In genomic region chr8:108759511-108760330, GRCm38 (mm10) we compare ENCODE assay signal across 8 mouse cellular contexts.
DNase-seq lines count a peak whose midpoint lies in the region; ATAC-seq lines count a peak whose summit lies in the region.

No protein-coding gene starts in this region.

- WGBS in heart, embryonic 12.5 days, result 67% methylated on average over 15 of the region's 15 CpGs
- 44% methylated on average over 15 of the region's 15 CpGs for WGBS in embryonic facial prominence, embryonic 15.5 days
- WGBS in midbrain, embryonic 11.5 days, result 63% methylated on average over 15 of the region's 15 CpGs
- WGBS in stomach, embryonic 14.5 days, result 57% methylated on average over 15 of the region's 15 CpGs

- no peak overlapping the region for H3K4me3 ChIP-seq in heart, embryonic 12.5 days
- H3K4me3 ChIP-seq in embryonic facial prominence, embryonic 15.5 days (replicated peaks), result no peak overlapping the region
- H3K4me3 ChIP-seq in midbrain, embryonic 11.5 days (ENCODE audit: low read depth, low read length), result no peak overlapping the region
- H3K4me3 ChIP-seq in stomach, embryonic 14.5 days (ENCODE audit: low read depth, low read length), result no peak overlapping the region

- no peaks in the 10 kb centered on the region for H3K27me3 ChIP-seq in heart, embryonic 12.5 days (replicated peaks)
- no peaks in the 10 kb centered on the region for H3K27me3 ChIP-seq in embryonic facial prominence, embryonic 15.5 days
- no peaks in the 10 kb centered on the region for H3K27me3 ChIP-seq in midbrain, embryonic 11.5 days (ENCODE audit: control insufficient read depth, insufficient read depth, low read length)
- no peaks in the 10 kb centered on the region for H3K27me3 ChIP-seq in stomach, embryonic 14.5 days (ENCODE audit: control insufficient read depth, insufficient read depth, low read length)

- peak; percentile 68 for DNase-seq in heart, adult 8-10 months (ENCODE audit: low spot score)
- DNase-seq in adrenal gland, postnatal 36 days, result peak; percentile 72 to 81
- DNase-seq in layer of hippocampus, postnatal 36 days, result peak; percentile 23 to 37
- peak; percentile 95 for DNase-seq in midbrain, embryonic 11.5 days (ENCODE audit: low spot score, missing footprints)

- H3K36me3 ChIP-seq in heart, embryonic 12.5 days, result no peaks in the 10 kb centered on the region
- H3K36me3 ChIP-seq in embryonic facial prominence, embryonic 15.5 days, result no peaks in the 10 kb centered on the region
- no peaks in the 10 kb centered on the region for H3K36me3 ChIP-seq in midbrain, embryonic 11.5 days (ENCODE audit: control insufficient read depth, insufficient read depth, low read length)
- H3K36me3 ChIP-seq in stomach, embryonic 14.5 days (ENCODE audit: control insufficient read depth, insufficient read depth, low read length), result no peaks in the 10 kb centered on the region

- H3K9me3 ChIP-seq in heart, embryonic 12.5 days (replicated peaks), result no peaks in the 10 kb centered on the region
- H3K9me3 ChIP-seq in embryonic facial prominence, embryonic 15.5 days (replicated peaks), result no peaks in the 10 kb centered on the region
- H3K9me3 ChIP-seq in midbrain, embryonic 11.5 days (ENCODE audit: control insufficient read depth, low read length), result no peaks in the 10 kb centered on the region
- H3K9me3 ChIP-seq in stomach, embryonic 14.5 days (ENCODE audit: control insufficient read depth, low read depth, low read length), result no peaks in the 10 kb centered on the region

- no peak overlapping the region for H3K9ac ChIP-seq in heart, embryonic 12.5 days
- no peak overlapping the region for H3K9ac ChIP-seq in embryonic facial prominence, embryonic 15.5 days
- no peak overlapping the region for H3K9ac ChIP-seq in midbrain, embryonic 11.5 days (ENCODE audit: low read length)
- no peak overlapping the region; the same call in 1 of the 2 replicates for H3K9ac ChIP-seq in stomach, embryonic 14.5 days (replicated peaks; ENCODE audit: low read depth, low read length)

- H3K4me1 ChIP-seq in heart, embryonic 12.5 days (replicated peaks), result peaks cover 57% of the 10 kb centered on the region
- H3K4me1 ChIP-seq in embryonic facial prominence, embryonic 15.5 days, result peaks cover 53% of the 10 kb centered on the region
- H3K4me1 ChIP-seq in midbrain, embryonic 11.5 days (ENCODE audit: control insufficient read depth, insufficient read depth, low read length), result peaks cover 33% of the 10 kb centered on the region
- H3K4me1 ChIP-seq in stomach, embryonic 14.5 days (ENCODE audit: control insufficient read depth, insufficient read depth, low read length), result peaks cover 42% of the 10 kb centered on the region

- ATAC-seq in heart, embryonic 12.5 days (ENCODE audit: insufficient number of reproducible peaks, low FRiP score), result no peak
- 0 out of 2 replicates have a peak, but pooled peaks have one; percentile 37 for ATAC-seq in embryonic facial prominence, embryonic 15.5 days (ENCODE audit: insufficient number of reproducible peaks, low FRiP score, low TSS enrichment, low read depth)
- ATAC-seq in hematopoietic stem cell, adult 5-6 weeks (replicated peaks in 1 of 2; ENCODE audit: insufficient read depth in 1 of 2, low FRiP score in 2 of 2, low TSS enrichment in 1 of 2, low read depth in 1 of 2, poor library complexity in 2 of 2, severe bottlenecking in 2 of 2), result peak; percentile 65 to 78; a peak in 3 of 4 replicates
- no peak for ATAC-seq in midbrain, embryonic 11.5 days (ENCODE audit: low FRiP score)
- ATAC-seq in stomach, embryonic 14.5 days (ENCODE audit: insufficient number of reproducible peaks, insufficient read depth, low FRiP score, low read depth), result no peak; the same call in 1 of the 2 replicates

- H3K27ac ChIP-seq in heart, embryonic 12.5 days (ENCODE audit: poor library complexity, severe bottlenecking), result no peak overlapping the region
- peak overlapping the region; percentile 79 for H3K27ac ChIP-seq in embryonic facial prominence, embryonic 15.5 days (replicated peaks)
- peak overlapping the region; percentile 37; the same call in 1 of the 2 replicates for H3K27ac ChIP-seq in midbrain, embryonic 11.5 days (ENCODE audit: low read depth, low read length)
- H3K27ac ChIP-seq in stomach, embryonic 14.5 days (ENCODE audit: low read length), result peak overlapping the region; percentile 62

- H3K4me2 ChIP-seq in heart, embryonic 12.5 days, result no peak overlapping the region; the same call in 1 of the 2 replicates
- peak overlapping the region; percentile 6; the same call in 1 of the 2 replicates for H3K4me2 ChIP-seq in embryonic facial prominence, embryonic 15.5 days (replicated peaks)
- H3K4me2 ChIP-seq in midbrain, embryonic 11.5 days, result no peak overlapping the region
- H3K4me2 ChIP-seq in stomach, embryonic 14.5 days (replicated peaks; ENCODE audit: low read depth, low read length), result no peak overlapping the region

Comparison
In these comparisons a context has a peak if more than half of its experiments do, and no peak if none do; other contexts are left out.
1. DNase-seq: peak in every context shown above with its lines; median percentile 95 in midbrain, embryonic 11.5 days; 76 in adrenal gland, postnatal 36 days; 68 in heart, adult 8-10 months; 30 in layer of hippocampus, postnatal 36 days.
2. ATAC-seq: peak in embryonic facial prominence, embryonic 15.5 days (single experiment) and hematopoietic stem cell, adult 5-6 weeks (2 of 2); none in heart, embryonic 12.5 days (single experiment), midbrain, embryonic 11.5 days (single experiment) and stomach, embryonic 14.5 days (single experiment).